Mouse (Mus musculus): ENCODE data around the gene Padi1.

Padi1 gene

GRCm38 (mm10) chr4:140784292-140784945 lies 61.2 kb downstream of the Padi1 start:
- DNase-seq (ENCODE audit: low spot score): no peak

GRCm38 (mm10) chr4:140782821-140783220 lies 62.8 kb downstream of the Padi1 start:
- no peak for DNase-seq (ENCODE audit: low spot score)

GRCm38 (mm10) chr4:140780507-140780906 lies 65.1 kb downstream of the Padi1 start:
- no peak for DNase-seq (ENCODE audit: low spot score)

- no peak for DNase-seq (ENCODE audit: low spot score)
These were observed 65.7 kb downstream of the Padi1 start for GRCm38 (mm10) chr4:140779803-140780397.

GRCm38 (mm10) chr4:140776623-140777022 lies 69.0 kb downstream of the Padi1 start:
- DNase-seq (ENCODE audit: low spot score): no peak

- no peak for DNase-seq (ENCODE audit: low spot score)
These were observed 69.7 kb downstream of the Padi1 start for GRCm38 (mm10) chr4:140775876-140776275.

- no peak for DNase-seq (ENCODE audit: low spot score)
These were observed 70.7 kb downstream of the Padi1 start for GRCm38 (mm10) chr4:140774893-140775292.

- no peak for DNase-seq (ENCODE audit: low spot score)
These were observed 71.4 kb downstream of the Padi1 start, which contains the start of gene Padi4 for GRCm38 (mm10) chr4:140774025-140774800. Padi4 (minus strand) TSS chr4:140774236.

GRCm38 (mm10) chr4:140771091-140771490 lies 74.5 kb downstream of the Padi1 start:
- DNase-seq (ENCODE audit: low spot score): no peak

- no peak for DNase-seq (ENCODE audit: low spot score)
These were observed 75.1 kb downstream of the Padi1 start for GRCm38 (mm10) chr4:140770433-140770832.

- no peak for DNase-seq (ENCODE audit: low spot score)
These were observed 76.6 kb downstream of the Padi1 start for GRCm38 (mm10) chr4:140768973-140769372.

- no peak for DNase-seq (ENCODE audit: low spot score)
These were observed 79.6 kb downstream of the Padi1 start for GRCm38 (mm10) chr4:140765936-140766335.

GRCm38 (mm10) chr4:140763158-140763557 lies 82.4 kb downstream of the Padi1 start:
- DNase-seq (ENCODE audit: low spot score): no peak

All from layer of hippocampus, adult 9-10 months (tissue).